Mouse (Mus musculus) embryonic facial prominence, embryonic 10.5 days (tissue): Measurements from ENCODE around the gene Cct6b. TPM values are rescaled to one million over a fixed set of nuclear protein-coding genes. Genes with fewer than 3 reads are reported as not detected.
"Not testable (repeated sequence)": the region's sequence is repeated elsewhere in the genome, so short reads cannot be mapped to it uniquely, and the experiment has no call there.

Experiments used
- DNase-seq: peaks from one replicate; pipeline ENCODE4 v3.0.0-alpha.2; 2017; ENCODE audit warnings: low spot score
- H3K27ac ChIP-seq: fragments of 300-500 bp; sonication (generic); replicated peaks from 2 replicates; pipeline ENCODE4 v1.5.1; 2016; ENCODE audit warnings: mild to moderate bottlenecking
- H3K27me3 ChIP-seq: fragments of 300-500 bp; sonication (generic); replicated peaks from 2 replicates; pipeline ENCODE4 v1.6.1; 2016; ENCODE audit warnings: low read depth, mild to moderate bottlenecking; ENCODE audit not compliant: poor library complexity, severe bottlenecking
- H3K36me3 ChIP-seq: fragments of 300-500 bp; sonication (generic); replicated peaks from 2 replicates; pipeline ENCODE4 v1.6.1; 2016; ENCODE audit warnings: mild to moderate bottlenecking, moderate library complexity
- H3K4me1 ChIP-seq: fragments of 300-500 bp; sonication (generic); 2 replicates; pipeline ENCODE4 v1.6.1; 2016
- H3K4me3 ChIP-seq: fragments of 300-500 bp; sonication (generic); 2 replicates; pipeline ENCODE4 v1.5.1; 2016; ENCODE audit warnings: mild to moderate bottlenecking, moderate library complexity
- H3K9me3 ChIP-seq: fragments of 300-500 bp; sonication (generic); 2 replicates; pipeline ENCODE4 v1.6.1; 2016; ENCODE audit warnings: mild to moderate bottlenecking
- WGBS: fragments of 180-500 bp; shearing (Covaris S2); methylation state at CpG from one replicate; pipeline ENCODE4 v1.1.7; 2016; 5-methylcytosine and 5-hydroxymethylcytosine counted together
- polyA plus RNA-seq: library from polyadenylated mRNA; unstranded; fragments of >200 nt; fragmentation: Nextera tagmentation; extraction: Ambion mirVana; gene quantifications from 2 replicates; pipeline ENCODE4 v1.2.1, GENCODE M21; 2016

Gene Cct6b
- polyA plus RNA-seq, 1 experiment from 2014 or later, result 0.47 TPM

DNA sequence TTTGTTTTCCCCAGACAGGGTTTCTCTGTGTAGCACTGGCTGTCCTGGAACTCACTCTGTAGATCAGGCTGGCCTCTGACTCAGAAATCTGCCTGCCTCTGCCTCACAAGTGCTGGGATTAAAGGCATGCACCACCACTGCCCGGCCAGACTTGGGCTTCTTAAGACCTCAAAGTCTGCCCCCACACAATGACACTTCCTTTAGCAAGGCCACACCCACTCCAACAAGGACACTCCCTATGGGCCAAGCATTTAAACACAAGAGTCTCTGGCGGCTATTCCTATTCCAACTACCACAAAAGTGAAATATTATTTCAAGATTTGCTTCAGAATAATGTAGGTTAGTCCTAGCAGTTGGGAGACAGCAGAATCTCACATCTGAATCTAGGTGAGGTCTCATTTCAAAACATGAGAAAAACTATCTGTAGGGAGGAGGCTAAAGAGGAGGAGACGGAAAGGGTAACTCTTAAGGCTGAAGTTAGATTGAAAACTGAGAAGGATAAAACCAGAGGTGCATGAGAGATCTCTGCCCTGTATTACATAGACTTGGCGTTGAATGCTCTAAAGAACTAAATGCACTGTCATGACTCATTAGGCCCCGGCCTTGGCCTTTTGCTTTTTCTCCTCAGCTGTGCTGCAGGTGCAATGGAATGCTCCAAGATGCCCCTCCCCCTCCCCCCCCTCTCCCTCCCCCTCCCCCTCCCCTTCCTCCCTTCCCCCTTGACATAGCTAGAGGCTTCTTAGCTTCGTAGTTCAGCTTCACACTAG lies 11.6 kb downstream of the Cct6b start:
- H3K4me1 ChIP-seq, result no peaks in the 10 kb centered on the region
- H3K9me3 ChIP-seq, result no peaks in the 10 kb centered on the region
- no peaks in the 10 kb centered on the region for H3K36me3 ChIP-seq
- no peak for DNase-seq
- no peak overlapping the region for H3K27ac ChIP-seq
- H3K27me3 ChIP-seq, result no peaks in the 10 kb centered on the region
- WGBS, result 78% methylated on average over 6 of the region's 6 CpGs
- H3K4me3 ChIP-seq, result no peak overlapping the region

DNA sequence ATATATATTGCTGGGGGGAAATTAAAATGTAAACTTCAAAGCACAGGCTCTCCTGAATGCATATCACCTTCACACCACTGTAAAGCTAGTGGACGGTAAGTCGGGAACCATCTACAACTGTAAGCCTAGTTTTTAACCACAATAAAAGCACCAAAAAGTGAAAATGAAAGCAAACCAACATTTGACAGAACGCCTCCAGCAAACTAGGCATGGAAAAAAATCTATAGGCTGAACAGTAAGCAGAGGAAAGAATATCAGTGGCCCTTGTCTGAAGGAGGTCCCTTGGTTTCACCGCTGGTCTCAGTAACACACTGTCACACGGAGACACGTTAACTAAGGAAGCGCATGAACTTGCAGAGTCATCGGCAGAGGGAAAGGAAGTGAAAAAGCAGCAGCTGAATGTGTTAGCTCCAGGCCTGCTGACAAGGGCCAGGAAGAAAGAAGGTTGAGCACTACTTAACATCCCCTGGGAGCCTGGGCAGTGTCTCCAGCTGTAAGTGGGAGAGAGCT lies 17.2 kb downstream of the Cct6b start:
- no peaks in the 10 kb centered on the region for H3K36me3 ChIP-seq
- DNase-seq, result no peak
- H3K4me1 ChIP-seq, result no peaks in the 10 kb centered on the region
- H3K27ac ChIP-seq, result no peak overlapping the region
- no peaks in the 10 kb centered on the region for H3K9me3 ChIP-seq
- 82% methylated on average over 8 of the region's 8 CpGs for WGBS
- H3K4me3 ChIP-seq, result no peak overlapping the region
- no peaks in the 10 kb centered on the region for H3K27me3 ChIP-seq

DNA sequence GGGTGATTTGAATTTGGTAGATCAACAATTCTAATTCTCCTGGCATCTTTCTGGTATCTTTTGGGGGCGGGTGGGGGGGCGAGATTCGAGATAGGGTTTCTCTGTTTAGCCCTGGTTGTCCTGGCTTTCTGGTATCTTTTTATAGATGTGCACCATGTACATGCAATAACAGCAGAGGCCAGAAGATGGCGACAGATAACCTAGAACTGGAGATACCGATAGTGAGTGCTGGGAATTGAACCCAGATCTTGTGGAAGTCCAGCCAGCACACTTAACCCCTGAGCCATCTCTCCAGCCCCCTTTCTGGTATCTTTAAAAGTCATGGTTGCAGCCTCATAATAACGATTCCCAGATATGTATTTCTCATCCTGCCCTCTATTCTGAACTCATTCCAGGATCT lies 18.0 kb downstream of the Cct6b start:
- H3K4me1 ChIP-seq, result no peaks in the 10 kb centered on the region
- WGBS, result 32% methylated on average over 6 of the region's 6 CpGs
- no peak overlapping the region for H3K4me3 ChIP-seq
- H3K27me3 ChIP-seq, result no peaks in the 10 kb centered on the region
- H3K36me3 ChIP-seq, result no peaks in the 10 kb centered on the region
- peak; percentile 23 for DNase-seq
- no peaks in the 10 kb centered on the region for H3K9me3 ChIP-seq
- no peak overlapping the region for H3K27ac ChIP-seq

- no peak for DNase-seq
- Histone ChIP-seq H3K4me3 (no peak overlapping the region), H3K27ac (no peak overlapping the region), H3K4me1 (no peaks in the 10 kb centered on the region), H3K9me3 (no peaks in the 10 kb centered on the region), H3K27me3 (no peaks in the 10 kb centered on the region), H3K36me3 (no peaks in the 10 kb centered on the region)
Measured at GRCm38 (mm10) chr11:82739006-82739405, 25.1 kb downstream of the Cct6b start.

GRCm38 (mm10) chr11:82734227-82734626 lies 29.9 kb downstream of the Cct6b start:
- DNase-seq, result no peak
- no peaks in the 10 kb centered on the region for H3K4me1 ChIP-seq
- H3K27me3 ChIP-seq, result no peaks in the 10 kb centered on the region
- H3K9me3 ChIP-seq, result no peaks in the 10 kb centered on the region
- no peak overlapping the region for H3K27ac ChIP-seq
- no peak overlapping the region for H3K4me3 ChIP-seq
- H3K36me3 ChIP-seq, result no peaks in the 10 kb centered on the region

- DNase-seq, result no peak
- 91% methylated on average over 2 of the region's 2 CpGs for WGBS
- Histone ChIP-seq H3K9me3 (no peaks in the 10 kb centered on the region; the same call in 1 of the 2 replicates), H3K36me3 (no peaks in the 10 kb centered on the region), H3K4me1 (no peaks in the 10 kb centered on the region), H3K27me3 (no peaks in the 10 kb centered on the region), H3K27ac (no peak overlapping the region), H3K4me3 (no peak overlapping the region)
Measured at GRCm38 (mm10) chr11:82726862-82727261, 37.3 kb downstream of the Cct6b start.

DNA sequence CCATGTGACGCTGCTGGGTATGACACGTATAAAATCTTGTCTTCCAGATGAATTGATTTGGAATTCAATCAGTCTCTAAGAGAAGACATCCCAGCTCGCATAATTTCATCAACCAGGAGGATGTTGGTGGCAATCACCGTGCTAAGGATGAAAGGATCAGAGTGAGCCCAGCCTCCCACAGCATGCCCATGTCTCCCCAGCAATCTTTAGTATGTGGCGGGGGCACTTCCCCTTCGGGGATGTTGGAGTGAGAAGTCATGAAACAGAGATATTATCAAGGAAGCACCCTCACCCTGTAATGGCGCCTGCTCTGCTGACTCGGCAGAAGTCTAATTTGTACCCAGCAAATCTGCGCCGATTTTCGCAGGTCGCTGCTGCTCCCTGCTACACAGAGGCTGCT lies 44.8 kb downstream of the Cct6b start:
- Histone ChIP-seq H3K36me3 (no peaks in the 10 kb centered on the region), H3K27ac (no peak overlapping the region), H3K4me3 (no peak overlapping the region), H3K9me3 (no peaks in the 10 kb centered on the region), H3K27me3 (no peaks in the 10 kb centered on the region), H3K4me1 (no peaks in the 10 kb centered on the region)
- WGBS, result 86% methylated on average over 12 of the region's 12 CpGs
- DNase-seq, result no peak

DNA sequence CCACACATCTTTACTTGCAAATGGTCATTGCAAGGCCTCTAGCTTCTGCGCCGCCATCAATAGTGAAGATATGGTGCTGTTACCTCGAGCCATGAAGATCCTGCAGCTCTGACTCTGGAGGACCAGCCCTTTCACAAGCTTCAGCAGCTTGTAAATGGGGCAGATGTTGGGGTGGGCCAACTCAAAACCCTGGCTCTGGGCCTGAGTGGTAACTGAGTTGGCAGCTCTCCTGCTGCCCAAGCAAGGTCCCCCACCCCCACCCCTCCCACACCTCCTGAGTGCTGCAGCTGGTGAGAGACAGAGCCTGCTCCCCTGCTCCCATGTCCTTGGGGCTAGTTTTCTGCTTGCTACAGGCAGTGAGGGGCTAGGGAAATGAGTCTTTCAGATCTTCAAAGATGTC lies 51.4 kb downstream of the Cct6b start:
- H3K27ac ChIP-seq, result no peak overlapping the region
- no peaks in the 10 kb centered on the region for H3K4me1 ChIP-seq
- no peaks in the 10 kb centered on the region for H3K36me3 ChIP-seq
- no peak for DNase-seq
- H3K9me3 ChIP-seq, result no peaks in the 10 kb centered on the region
- no peak overlapping the region for H3K4me3 ChIP-seq
- no peaks in the 10 kb centered on the region for H3K27me3 ChIP-seq
- WGBS, result 93% methylated on average over 3 of the region's 3 CpGs

DNA sequence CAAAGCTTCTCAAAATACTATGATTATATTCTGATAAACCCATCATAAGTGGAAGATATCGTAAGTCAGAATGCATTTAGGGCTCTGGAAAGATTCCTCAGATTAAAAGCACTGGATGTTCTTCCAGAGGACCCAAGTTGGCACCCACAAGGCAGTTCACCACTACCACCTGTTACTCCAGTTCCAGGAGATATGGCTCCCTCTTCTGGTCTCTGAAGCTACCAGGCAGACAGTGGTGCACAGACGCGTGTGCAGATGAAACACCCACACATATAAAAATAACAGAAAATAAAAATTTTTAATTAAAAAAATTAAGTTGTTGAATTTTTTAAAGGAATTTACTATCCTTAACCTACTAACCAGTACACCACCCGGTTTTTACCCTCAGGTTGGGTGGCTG lies 55.2 kb downstream of the Cct6b start:
- Histone ChIP-seq H3K27ac (no peak overlapping the region), H3K4me1 (no peaks in the 10 kb centered on the region), H3K9me3 (no peaks in the 10 kb centered on the region), H3K27me3 (no peaks in the 10 kb centered on the region), H3K4me3 (no peak overlapping the region), H3K36me3 (no peaks in the 10 kb centered on the region)
- no peak for DNase-seq
- WGBS, result 78% methylated on average over 4 of the region's 4 CpGs

GRCm38 (mm10) chr11:82705082-82705481 lies 59.0 kb downstream of the Cct6b start:
- H3K4me3 ChIP-seq, result no peak overlapping the region
- 78% methylated on average over 6 of the region's 6 CpGs for WGBS
- H3K27ac ChIP-seq, result no peak overlapping the region
- H3K4me1 ChIP-seq, result no peaks in the 10 kb centered on the region
- no peaks in the 10 kb centered on the region for H3K36me3 ChIP-seq
- no peaks in the 10 kb centered on the region for H3K9me3 ChIP-seq
- no peaks in the 10 kb centered on the region for H3K27me3 ChIP-seq
- DNase-seq, result no peak

- Histone ChIP-seq H3K27ac (no peak overlapping the region), H3K27me3 (no peaks in the 10 kb centered on the region), H3K4me3 (no peak overlapping the region), H3K36me3 (no peaks in the 10 kb centered on the region), H3K4me1 (no peaks in the 10 kb centered on the region), H3K9me3 (no peaks in the 10 kb centered on the region)
- DNase-seq, result no peak
- 88% methylated on average over 11 of the region's 11 CpGs for WGBS
Measured at GRCm38 (mm10) chr11:82699865-82700410, 64.2 kb downstream of the Cct6b start.

- Histone ChIP-seq H3K4me3 (no peak overlapping the region), H3K27ac (no peak overlapping the region)
- DNase-seq, result no peak
Measured at GRCm38 (mm10) chr11:82695930-82696329, 68.2 kb downstream of the Cct6b start.

GRCm38 (mm10) chr11:82694947-82695346 lies 69.2 kb downstream of the Cct6b start:
- H3K36me3 ChIP-seq, H3K27ac ChIP-seq, H3K9me3 ChIP-seq, H3K27me3 ChIP-seq, H3K4me3 ChIP-seq, DNase-seq: not testable (repeated sequence)
- H3K4me1 ChIP-seq, result peaks cover 18% of the 10 kb centered on the region

More at GRCm38 (mm10) chr11:82695930-82696329, 68.2 kb downstream of the Cct6b start:
- no peaks in the 10 kb centered on the region for H3K36me3 ChIP-seq
- H3K4me1 ChIP-seq, result peaks cover 14% of the 10 kb centered on the region
- 69% methylated on average over 7 of the region's 7 CpGs for WGBS
- no peaks in the 10 kb centered on the region for H3K27me3 ChIP-seq
- H3K9me3 ChIP-seq, result no peaks in the 10 kb centered on the region
